Mouse (Mus musculus) bone marrow macrophage, adult 2 months (primary cell): ENCODE results near the gene Exoc6. TPM values are rescaled to one million over a fixed set of nuclear protein-coding genes. Genes with fewer than 3 reads are reported as not detected.
"Not testable (repeated sequence)": the region's sequence is repeated elsewhere in the genome, so short reads cannot be mapped to it uniquely, and the experiment has no call there.

ENCODE experiments used
- H3K27ac ChIP-seq: 2 replicates; pipeline ENCODE4 v1.5.1; 2012; ENCODE audit warnings: low read depth, low read length; ENCODE audit not compliant: insufficient read depth
- H3K4me1 ChIP-seq: 2 replicates; pipeline ENCODE4 v1.6.1; 2012; ENCODE audit warnings: low read length; ENCODE audit not compliant: control insufficient read depth, insufficient read depth
- H3K4me3 ChIP-seq: 2 replicates; pipeline ENCODE4 v1.5.1; 2012; ENCODE audit warnings: mild to moderate bottlenecking, low read length, moderate library complexity; ENCODE audit not compliant: insufficient read depth
- CTCF ChIP-seq: IDR thresholded peaks from 2 replicates; pipeline ENCODE4 v1.5.1; 2012; ENCODE audit warnings: low read depth, mild to moderate bottlenecking, low read length, moderate library complexity
- POLR2A ChIP-seq: IDR thresholded peaks from 2 replicates; pipeline ENCODE4 v1.6.1; 2012; ENCODE audit warnings: mild to moderate bottlenecking, low read depth, low read length, borderline replicate concordance
- polyA plus RNA-seq: library from polyadenylated mRNA; stranded (reverse); fragments of >200 nt; gene quantifications from 2 replicates; pipeline ENCODE4 v1.2.4, GENCODE M21; 2012; ENCODE audit not compliant: missing spikeins, insufficient read depth, insufficient read length

Gene Exoc6
- polyA plus RNA-seq, 1 experiment: 26.6 TPM

- H3K4me1 ChIP-seq: peaks cover 29% of the 10 kb centered on the region
- TF ChIP-seq POLR2A (no peak), CTCF (no peak)
- H3K27ac ChIP-seq: peak overlapping the region; percentile 60
- peak overlapping the region; percentile 45 for H3K4me3 ChIP-seq
These were observed 3.4 kb downstream of the Exoc6 start for GRCm38 (mm10) chr19:37553376-37554265.

GRCm38 (mm10) chr19:37554266-37554650 is 4.0 kb downstream of the Exoc6 start:
- H3K4me1 ChIP-seq: peaks cover 33% of the 10 kb centered on the region
- 0 out of 2 replicates have a peak overlapping the region, but pooled peaks have one; percentile 7 for H3K27ac ChIP-seq
- not testable (repeated sequence) for H3K4me3 ChIP-seq

- TF ChIP-seq CTCF (no peak), POLR2A (no peak)
- H3K27ac ChIP-seq: no peak overlapping the region
- H3K4me3 ChIP-seq: no peak overlapping the region
- peaks cover 39% of the 10 kb centered on the region for H3K4me1 ChIP-seq
These were observed 5.8 kb downstream of the Exoc6 start for GRCm38 (mm10) chr19:37555863-37556566.

GRCm38 (mm10) chr19:37557898-37558297 is 7.7 kb downstream of the Exoc6 start:
- Histone ChIP-seq H3K27ac (no peak overlapping the region), H3K4me3 (no peak overlapping the region), H3K4me1 (peaks cover 42% of the 10 kb centered on the region)
- no peak for TF ChIP-seq POLR2A
- no peak for TF ChIP-seq CTCF

- H3K27ac ChIP-seq: no peak overlapping the region
- H3K4me1 ChIP-seq: peaks cover 34% of the 10 kb centered on the region
- TF ChIP-seq CTCF: no peak
- no peak for TF ChIP-seq POLR2A
- H3K4me3 ChIP-seq: no peak overlapping the region
These were observed 9.3 kb downstream of the Exoc6 start for GRCm38 (mm10) chr19:37559286-37560079.

- Histone ChIP-seq H3K27ac (no peak overlapping the region), H3K4me1 (peaks cover 32% of the 10 kb centered on the region), H3K4me3 (no peak overlapping the region)
- TF ChIP-seq POLR2A (no peak), CTCF (no peak)
These were observed 9.8 kb downstream of the Exoc6 start for GRCm38 (mm10) chr19:37560080-37560427.

GRCm38 (mm10) chr19:37561106-37561892 is 11.1 kb downstream of the Exoc6 start:
- peaks cover 30% of the 10 kb centered on the region for H3K4me1 ChIP-seq
- no peak for TF ChIP-seq CTCF
- no peak for TF ChIP-seq POLR2A

GRCm38 (mm10) chr19:37563763-37564162 is 13.5 kb downstream of the Exoc6 start:
- peaks cover 30% of the 10 kb centered on the region for H3K4me1 ChIP-seq
- no peak for TF ChIP-seq CTCF
- no peak for TF ChIP-seq POLR2A
- H3K27ac ChIP-seq: no peak overlapping the region
- H3K4me3 ChIP-seq: no peak overlapping the region

More at GRCm38 (mm10) chr19:37561106-37561892, 11.1 kb downstream of the Exoc6 start:
- Histone ChIP-seq H3K4me3 (peak overlapping the region; percentile 7; the same call in 1 of the 2 replicates), H3K27ac (no peak overlapping the region)

- TF ChIP-seq CTCF (no peak), POLR2A (no peak)
- Histone ChIP-seq H3K4me1 (peaks cover 14% of the 10 kb centered on the region), H3K4me3 (no peak overlapping the region), H3K27ac (no peak overlapping the region)
These were observed 15.6 kb downstream of the Exoc6 start for GRCm38 (mm10) chr19:37565806-37566205.
